Mouse (Mus musculus) C2C12 (cell line): Measurements from ENCODE around the gene Usp39.

Source experiments
- CTCF ChIP-seq: IDR thresholded peaks from one replicate; pipeline ENCODE4 v1.5.1; 2011; ENCODE audit not compliant: control insufficient read depth, insufficient read depth, insufficient read length
- MAX ChIP-seq: IDR thresholded peaks from one replicate; pipeline ENCODE4 v1.6.1; 2011; ENCODE audit warnings: mild to moderate bottlenecking, control low read depth

DNA sequence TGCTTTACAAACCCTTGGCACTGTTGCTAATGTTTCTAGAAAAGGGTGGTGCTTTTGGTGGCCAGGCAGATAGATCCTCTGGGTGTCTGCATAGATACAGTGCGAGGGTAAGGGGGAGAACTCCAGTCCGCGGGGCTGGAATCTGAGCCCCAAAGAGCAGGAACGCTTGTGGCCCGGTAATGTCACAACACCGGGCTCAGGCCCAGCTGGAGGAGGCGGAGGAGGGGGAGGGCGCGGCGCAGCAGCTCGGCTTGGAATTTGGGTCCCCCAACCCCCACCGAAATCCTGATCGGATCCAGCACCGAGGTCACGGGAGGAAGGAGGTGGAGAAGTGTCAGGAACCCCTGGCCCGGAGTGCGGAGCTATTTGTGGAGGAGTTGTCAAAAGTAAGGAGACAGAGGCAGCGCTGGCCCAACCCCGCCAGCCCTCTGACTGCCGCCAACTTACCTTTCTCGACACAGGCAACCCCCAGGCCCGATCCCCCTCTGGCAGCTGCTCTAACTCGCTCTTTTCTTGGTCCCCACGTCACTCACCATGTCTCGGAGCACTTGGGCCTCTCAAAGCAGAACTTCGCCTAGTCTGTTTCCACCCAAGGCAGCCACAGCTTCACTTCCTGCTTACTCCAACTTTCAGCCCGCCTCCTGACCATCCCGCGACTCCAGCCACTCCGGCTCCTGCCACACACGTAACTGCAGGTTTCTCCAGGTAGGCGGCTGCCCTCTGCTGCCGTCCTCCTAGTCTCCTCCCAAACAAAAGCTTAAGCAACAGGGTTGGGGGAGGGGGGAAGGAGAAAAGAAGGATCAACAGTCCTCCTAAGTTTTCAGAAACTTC, 45.2 kb upstream of the Usp39 start, which contains the start of gene Vamp8:
- TF ChIP-seq CTCF: no peak
- TF ChIP-seq MAX: no peak
